Mouse (Mus musculus): ENCODE measurements around the gene Taok3. TPM values are rescaled to one million over a fixed set of nuclear protein-coding genes. Genes with fewer than 3 reads are reported as not detected.

Taok3 gene
- total and polyA plus RNA-seq, 3 experiments = 3.1 to 7.8 (median 6.2) TPM

DNA sequence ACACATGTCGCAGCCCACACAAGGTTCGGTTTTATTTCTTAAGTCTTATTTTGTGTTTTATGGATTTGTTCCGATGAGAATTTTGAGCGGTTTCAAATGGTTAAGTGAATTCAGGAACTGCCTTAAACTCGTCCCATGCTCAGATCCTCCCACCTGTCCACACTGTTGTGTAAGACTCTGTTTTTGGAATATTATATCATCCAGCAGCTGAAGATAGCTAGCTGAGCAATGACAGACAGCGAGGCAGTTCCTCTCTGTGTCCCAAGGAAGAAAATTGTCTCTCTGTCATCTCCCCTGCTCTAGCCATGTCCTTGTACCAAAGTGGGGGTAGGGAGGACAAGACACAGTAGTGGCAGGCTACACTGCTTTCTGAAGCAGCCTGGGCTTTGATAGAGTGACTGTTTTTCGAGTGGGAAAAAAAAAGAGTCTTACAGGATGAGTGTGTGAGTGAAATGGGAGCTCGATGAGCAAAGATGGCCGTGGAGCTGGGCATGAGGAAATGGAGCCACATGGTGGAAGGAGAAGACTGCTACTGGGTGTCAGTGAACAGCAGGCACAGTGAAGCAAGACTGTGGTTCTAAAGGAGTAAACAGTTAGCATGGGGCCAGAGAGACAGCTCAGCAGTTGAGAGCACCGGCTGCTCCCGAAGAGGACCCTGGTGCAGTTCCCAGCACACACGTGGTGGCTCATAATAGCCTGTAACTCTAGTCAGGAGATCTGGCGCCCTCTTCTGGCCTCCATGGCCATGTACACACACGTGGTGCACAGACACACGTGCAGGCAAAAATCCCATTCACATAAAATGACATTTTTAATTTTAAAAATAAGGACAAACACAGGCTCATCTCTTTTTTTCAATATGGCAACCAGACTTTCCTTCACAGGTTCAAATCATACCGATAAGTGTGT is 27.5 kb downstream of the Taok3 start:
- no peaks in the 10 kb centered on the region for H3K27me3 ChIP-seq (ENCODE audit: control insufficient read depth, insufficient read depth, low read length)
- H3K27ac ChIP-seq = no peak overlapping the region
- WGBS = 75% methylated on average over 16 of the region's 16 CpGs
- H3K9ac ChIP-seq (ENCODE audit: low read depth, low read length) = no peak overlapping the region
- H3K36me3 ChIP-seq (ENCODE audit: control insufficient read depth, insufficient read depth, low read length) = no peaks in the 10 kb centered on the region; the same call in 1 of the 2 replicates
- intact Hi-C loops (cut with DNase I) = no loop called here
- H3K79me2 ChIP-seq (replicated peaks; ENCODE audit: control insufficient read depth, insufficient read depth, low read length) = no peaks in the 10 kb centered on the region
- TF ChIP-seq CTCF (IDR thresholded peaks at IDR 0.05) (0 out of 2 replicates have a peak, but pooled peaks have one; percentile 12), EP300 (IDR thresholded peaks at IDR 0.05; ENCODE audit: insufficient read depth, low read depth, low read length) (no peak), POLR2A (IDR thresholded peaks at IDR 0.05; ENCODE audit: insufficient read depth, low read depth, low read length) (no peak)
- H3K4me3 ChIP-seq = no peak overlapping the region
- peaks cover 1% of the 10 kb centered on the region; the same call in 1 of the 2 replicates for H3K4me1 ChIP-seq (ENCODE audit: control insufficient read depth, insufficient read depth, low read length)
- no peak for DNase-seq

DNA sequence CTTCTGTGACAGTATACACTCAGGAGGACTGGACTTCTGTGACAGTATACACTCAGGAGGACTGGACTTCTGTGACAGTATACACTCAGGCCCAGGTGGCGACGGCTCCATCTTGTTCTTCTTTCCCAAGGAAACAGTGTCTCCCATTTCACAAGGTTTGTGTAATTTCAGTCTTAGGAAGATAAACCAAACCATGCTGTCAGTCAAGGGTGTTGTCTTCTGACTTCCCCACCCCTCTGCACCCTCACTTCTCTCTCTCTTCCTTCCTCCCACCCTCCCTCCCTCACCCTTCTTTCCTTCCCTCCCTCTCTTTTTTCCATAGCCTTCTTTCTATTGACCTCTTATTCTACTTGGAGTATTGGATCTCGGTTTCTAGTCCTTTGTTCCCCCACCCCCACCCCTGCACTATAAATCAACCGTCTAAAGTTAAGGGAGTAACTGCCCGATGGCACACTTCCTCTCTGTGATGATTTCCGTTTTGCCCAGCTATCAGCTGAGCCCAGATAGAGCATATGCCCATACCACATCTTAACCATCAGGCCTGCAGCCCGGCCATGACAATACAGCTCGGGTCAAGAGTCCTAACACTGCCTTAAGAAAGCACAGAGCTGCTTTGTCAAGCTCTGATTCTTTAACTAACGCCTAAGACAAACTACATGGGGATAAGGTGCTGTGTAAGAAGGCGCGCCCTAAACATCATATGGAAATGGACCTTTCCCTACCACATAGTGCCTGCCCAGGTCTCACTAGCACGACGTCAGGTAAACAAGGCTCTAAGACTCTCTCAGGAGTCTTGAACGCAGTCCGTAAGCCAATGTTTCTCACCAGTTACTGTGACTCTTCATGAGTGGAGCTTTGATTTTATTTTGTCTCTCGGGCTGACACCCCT is 29.4 kb downstream of the Taok3 start:
- no peaks in the 10 kb centered on the region for H3K27me3 ChIP-seq (ENCODE audit: control insufficient read depth, insufficient read depth, low read length)
- WGBS = 69% methylated on average over 16 of the region's 16 CpGs
- H3K27ac ChIP-seq = no peak overlapping the region
- intact Hi-C loops (cut with DNase I) = no loop called here
- H3K4me3 ChIP-seq = no peak overlapping the region
- no peak for DNase-seq
- H3K36me3 ChIP-seq (ENCODE audit: control insufficient read depth, insufficient read depth, low read length) = no peaks in the 10 kb centered on the region; the same call in 1 of the 2 replicates
- H3K9ac ChIP-seq (ENCODE audit: low read depth, low read length) = no peak overlapping the region
- TF ChIP-seq CTCF (IDR thresholded peaks at IDR 0.05) = no peak
- peaks cover 4% of the 10 kb centered on the region for H3K4me1 ChIP-seq (ENCODE audit: control insufficient read depth, insufficient read depth, low read length)
- H3K79me2 ChIP-seq (replicated peaks; ENCODE audit: control insufficient read depth, insufficient read depth, low read length) = no peaks in the 10 kb centered on the region

DNA sequence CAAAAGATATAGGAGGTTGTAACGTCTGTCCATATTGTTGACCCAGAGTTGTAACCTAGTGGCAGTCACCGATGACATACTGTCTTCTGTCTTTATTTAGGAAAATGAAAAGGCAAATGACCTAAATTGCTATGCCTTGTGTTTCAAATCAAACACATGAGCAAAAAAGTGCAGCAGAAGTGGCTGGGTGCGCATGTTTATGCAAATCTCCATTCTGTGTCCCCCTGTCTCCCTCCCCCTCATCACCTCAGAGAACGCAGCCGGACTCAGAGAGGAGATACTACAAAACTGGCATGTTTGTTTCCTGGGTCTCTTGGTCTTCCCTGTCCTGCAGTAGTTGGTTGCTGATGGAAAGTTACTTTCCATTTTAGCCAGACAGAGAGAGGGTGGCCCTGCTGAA is 30.1 kb downstream of the Taok3 start:
- H3K4me1 ChIP-seq (ENCODE audit: control insufficient read depth, insufficient read depth, low read length) = peaks cover 4% of the 10 kb centered on the region
- no peaks in the 10 kb centered on the region for H3K79me2 ChIP-seq (replicated peaks; ENCODE audit: control insufficient read depth, insufficient read depth, low read length)
- 84% methylated on average over 5 of the region's 5 CpGs for WGBS
- H3K4me3 ChIP-seq = no peak overlapping the region
- no peak overlapping the region for H3K27ac ChIP-seq
- TF ChIP-seq EP300 (IDR thresholded peaks at IDR 0.05; ENCODE audit: insufficient read depth, low read depth, low read length) = no peak
- TF ChIP-seq POLR2A (IDR thresholded peaks at IDR 0.05; ENCODE audit: insufficient read depth, low read depth, low read length) = no peak
- no peak for TF ChIP-seq CTCF (IDR thresholded peaks at IDR 0.05)
- no peaks in the 10 kb centered on the region for H3K27me3 ChIP-seq (ENCODE audit: control insufficient read depth, insufficient read depth, low read length)
- H3K9ac ChIP-seq (ENCODE audit: low read depth, low read length) = no peak overlapping the region
- intact Hi-C loops (cut with DNase I) = no loop called here
- H3K36me3 ChIP-seq (ENCODE audit: control insufficient read depth, insufficient read depth, low read length) = no peaks in the 10 kb centered on the region; the same call in 1 of the 2 replicates
- no peak for DNase-seq

DNA sequence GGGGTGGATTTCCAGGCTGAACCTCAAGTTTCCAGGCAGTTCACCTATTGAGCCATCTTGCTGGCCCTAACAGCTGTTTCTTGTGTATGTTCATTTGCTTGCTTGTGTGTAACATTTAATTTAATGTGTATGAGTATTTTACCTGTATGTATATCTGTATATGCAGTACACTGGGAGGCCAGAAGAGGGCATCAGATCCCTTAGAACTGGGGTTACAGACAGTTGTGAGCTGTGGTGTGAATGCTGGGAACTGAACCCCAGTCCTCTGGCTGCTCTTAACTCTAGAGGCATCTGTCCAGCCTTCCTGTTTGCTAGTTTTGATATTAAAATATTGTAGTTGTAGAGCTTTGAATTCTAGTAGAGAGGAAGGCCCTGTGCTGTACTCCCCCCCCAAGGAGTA is 33.0 kb downstream of the Taok3 start:
- no peaks in the 10 kb centered on the region for H3K79me2 ChIP-seq (replicated peaks; ENCODE audit: control insufficient read depth, insufficient read depth, low read length)
- no peak overlapping the region for H3K4me3 ChIP-seq
- no peak for DNase-seq
- intact Hi-C loops (cut with DNase I) = no loop called here
- no peaks in the 10 kb centered on the region for H3K27me3 ChIP-seq (ENCODE audit: control insufficient read depth, insufficient read depth, low read length)
- no peak overlapping the region for H3K9ac ChIP-seq (ENCODE audit: low read depth, low read length)
- no peak overlapping the region; the same call in 1 of the 2 replicates for H3K27ac ChIP-seq
- peak; percentile 32 for TF ChIP-seq CTCF (IDR thresholded peaks at IDR 0.05)
- no peak for TF ChIP-seq EP300 (IDR thresholded peaks at IDR 0.05; ENCODE audit: insufficient read depth, low read depth, low read length)
- H3K36me3 ChIP-seq (ENCODE audit: control insufficient read depth, insufficient read depth, low read length) = no peaks in the 10 kb centered on the region; the same call in 1 of the 2 replicates
- H3K4me1 ChIP-seq (ENCODE audit: control insufficient read depth, insufficient read depth, low read length) = peaks cover 4% of the 10 kb centered on the region

DNA sequence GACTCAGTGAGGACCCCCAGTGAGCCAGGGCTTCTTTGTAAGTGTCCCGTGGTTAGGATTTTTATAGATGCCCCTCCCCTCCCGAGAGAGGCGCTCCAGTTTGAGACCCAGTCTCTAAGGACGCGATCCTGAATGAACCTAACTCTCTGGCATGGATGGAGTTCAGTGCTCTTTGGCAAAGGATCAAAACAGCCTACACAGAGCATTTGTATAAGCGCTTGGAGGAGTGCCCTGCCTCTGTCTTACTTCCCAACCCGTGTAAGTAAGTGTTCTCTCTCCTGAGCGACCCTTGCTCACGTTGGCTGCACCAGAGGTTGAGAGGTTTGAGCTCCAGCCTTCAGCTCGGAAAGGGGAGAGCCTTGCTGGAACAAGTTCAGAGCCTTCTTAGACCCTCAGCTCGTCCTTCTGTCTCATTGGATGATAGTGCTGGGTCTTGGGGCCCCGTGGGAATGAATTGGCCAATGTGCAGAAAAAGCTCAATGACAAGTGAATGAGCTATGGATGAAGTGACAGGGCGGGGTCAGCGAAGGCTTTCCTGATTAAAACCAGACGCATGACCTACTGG is 33.7 kb downstream of the Taok3 start:
- intact Hi-C loops (cut with DNase I) = no loop called here
- no peaks in the 10 kb centered on the region; the same call in 1 of the 2 replicates for H3K36me3 ChIP-seq (ENCODE audit: control insufficient read depth, insufficient read depth, low read length)
- H3K27ac ChIP-seq = peak overlapping the region; percentile 11; the same call in 1 of the 2 replicates
- no peak overlapping the region; the same call in 1 of the 2 replicates for H3K9ac ChIP-seq (ENCODE audit: low read depth, low read length)
- TF ChIP-seq CTCF (IDR thresholded peaks at IDR 0.05) (no peak), POLR2A (IDR thresholded peaks at IDR 0.05; ENCODE audit: insufficient read depth, low read depth, low read length) (no peak), EP300 (IDR thresholded peaks at IDR 0.05; ENCODE audit: insufficient read depth, low read depth, low read length) (no peak)
- H3K4me3 ChIP-seq = no peak overlapping the region
- H3K4me1 ChIP-seq (ENCODE audit: control insufficient read depth, insufficient read depth, low read length) = peaks cover 4% of the 10 kb centered on the region
- 56% methylated on average over 15 of the region's 15 CpGs for WGBS
- H3K79me2 ChIP-seq (replicated peaks; ENCODE audit: control insufficient read depth, insufficient read depth, low read length) = no peaks in the 10 kb centered on the region
- no peaks in the 10 kb centered on the region for H3K27me3 ChIP-seq (ENCODE audit: control insufficient read depth, insufficient read depth, low read length)
- peak; percentile 47 to 57 for DNase-seq
